Mouse (Mus musculus): ENCODE results near the gene Atp5c1. TPM values are rescaled to one million over a fixed set of nuclear protein-coding genes. Genes with fewer than 3 reads are reported as not detected.
A peak's percentile ranks its signal among the peaks of the same experiment; 100 is the strongest.

The Atp5c1 gene
- polyA plus RNA-seq, 1 experiment from 2014 or later, result 1,501 TPM

GRCm38 (mm10) chr2:10100471-10100870 is 20.2 kb upstream of the Atp5c1 start:
- Histone ChIP-seq H3K4me3 (ENCODE audit: low read length) (no peak overlapping the region), H3K27ac (ENCODE audit: low read length) (no peak overlapping the region), H3K9me3 (replicated peaks; ENCODE audit: control insufficient read depth, low read length) (no peaks in the 10 kb centered on the region), H3K36me3 (ENCODE audit: control insufficient read depth, insufficient read depth) (no peaks in the 10 kb centered on the region), H3K27me3 (ENCODE audit: control insufficient read depth, insufficient read depth, low read length) (no peaks in the 10 kb centered on the region), H3K4me2 (ENCODE audit: low read depth, low read length) (no peak overlapping the region), H3K4me1 (ENCODE audit: control insufficient read depth, insufficient read depth, low read length) (no peaks in the 10 kb centered on the region), H3K9ac (ENCODE audit: low read length) (no peak overlapping the region)
- ATAC-seq (replicated peaks; ENCODE audit: extremely low read depth, insufficient read depth, low FRiP score), result no peak
- WGBS, result 60% methylated on average over 2 of the region's 2 CpGs

DNA sequence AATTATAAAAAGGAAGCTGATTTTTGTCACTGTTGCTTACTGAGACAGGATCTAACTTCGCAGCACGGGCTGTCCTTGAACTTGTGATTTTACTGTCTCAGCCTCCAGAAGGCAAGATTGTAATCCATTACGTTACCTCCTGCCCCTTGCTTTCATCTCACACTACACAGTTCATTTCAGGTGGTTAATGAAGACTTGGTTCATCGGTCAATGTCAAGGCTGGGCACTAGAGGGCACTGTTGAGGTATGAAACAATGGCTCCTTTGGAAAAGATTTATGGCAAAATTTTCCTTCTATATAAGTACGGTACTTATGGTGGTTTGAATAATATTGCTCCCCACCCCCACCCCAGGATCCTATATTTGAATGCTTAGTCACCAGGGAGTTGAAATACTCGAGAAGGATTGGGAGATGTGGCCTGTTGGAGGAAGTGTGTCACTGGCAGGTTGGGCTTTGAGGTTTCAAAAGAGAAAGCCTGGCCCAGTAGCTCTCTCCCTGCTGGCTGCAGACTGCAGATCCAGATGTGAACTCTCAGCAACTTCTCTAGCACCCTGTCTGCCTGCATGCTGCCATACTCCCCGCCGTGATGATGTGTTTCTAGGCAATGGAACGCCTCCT is 18.4 kb upstream of the Atp5c1 start:
- Histone ChIP-seq H3K4me3 (ENCODE audit: low read length) (no peak overlapping the region), H3K4me1 (ENCODE audit: control insufficient read depth, insufficient read depth, low read length) (no peaks in the 10 kb centered on the region), H3K9me3 (replicated peaks; ENCODE audit: control insufficient read depth, low read length) (no peaks in the 10 kb centered on the region), H3K27ac (ENCODE audit: low read length) (no peak overlapping the region), H3K9ac (ENCODE audit: low read length) (no peak overlapping the region), H3K27me3 (ENCODE audit: control insufficient read depth, insufficient read depth, low read length) (no peaks in the 10 kb centered on the region), H3K4me2 (ENCODE audit: low read depth, low read length) (no peak overlapping the region), H3K36me3 (ENCODE audit: control insufficient read depth, insufficient read depth) (no peaks in the 10 kb centered on the region)
- ATAC-seq (replicated peaks; ENCODE audit: extremely low read depth, insufficient read depth, low FRiP score), result no peak
- 30% methylated on average over 9 of the region's 9 CpGs for WGBS

DNA sequence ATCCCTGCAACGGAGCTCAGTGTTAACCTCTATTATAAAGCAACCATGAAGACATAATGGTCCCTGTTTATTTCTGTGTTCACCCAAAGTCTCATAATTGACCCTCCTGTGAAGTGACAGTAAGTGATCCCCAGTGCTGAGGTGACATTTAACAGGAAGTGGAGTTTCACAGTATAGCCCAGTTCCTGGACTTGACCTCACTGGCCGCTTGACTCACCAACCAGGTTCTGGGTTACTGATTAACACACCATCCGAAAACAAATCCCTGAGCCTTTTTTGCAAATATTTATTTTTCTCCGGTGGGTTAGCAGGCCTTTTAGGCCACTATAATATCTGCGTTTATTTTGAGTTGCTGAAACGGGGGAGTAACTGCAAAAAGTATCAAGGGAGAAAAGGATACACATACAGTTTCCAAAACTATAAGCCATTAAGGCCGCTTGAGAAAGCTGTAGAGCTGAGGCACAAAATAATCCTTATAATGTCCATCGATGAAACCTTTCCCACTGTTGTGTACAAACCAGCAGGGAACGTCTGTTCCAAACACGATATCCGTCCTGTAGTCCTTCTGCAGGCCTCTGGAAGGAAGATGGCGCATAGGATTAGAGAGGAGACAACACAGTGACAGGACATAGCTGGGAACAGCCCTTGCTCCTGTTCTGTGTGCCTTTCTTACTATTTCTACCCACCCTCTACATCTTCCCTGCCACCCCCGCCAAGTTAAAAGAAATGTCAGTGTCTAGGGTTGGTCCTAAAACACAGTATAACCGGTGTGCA is 14.2 kb upstream of the Atp5c1 start:
- Histone ChIP-seq H3K4me2 (ENCODE audit: low read depth, low read length) (no peak overlapping the region), H3K9ac (ENCODE audit: low read length) (no peak overlapping the region), H3K27ac (ENCODE audit: low read length) (no peak overlapping the region), H3K4me3 (ENCODE audit: low read length) (no peak overlapping the region), H3K9me3 (replicated peaks; ENCODE audit: control insufficient read depth, low read length) (no peaks in the 10 kb centered on the region), H3K4me1 (ENCODE audit: control insufficient read depth, insufficient read depth, low read length) (no peaks in the 10 kb centered on the region), H3K27me3 (ENCODE audit: control insufficient read depth, insufficient read depth, low read length) (no peaks in the 10 kb centered on the region), H3K36me3 (ENCODE audit: control insufficient read depth, insufficient read depth) (peaks cover 31% of the 10 kb centered on the region)
- no peak for ATAC-seq (replicated peaks; ENCODE audit: extremely low read depth, insufficient read depth, low FRiP score)
- 83% methylated on average over 14 of the region's 14 CpGs for WGBS

DNA sequence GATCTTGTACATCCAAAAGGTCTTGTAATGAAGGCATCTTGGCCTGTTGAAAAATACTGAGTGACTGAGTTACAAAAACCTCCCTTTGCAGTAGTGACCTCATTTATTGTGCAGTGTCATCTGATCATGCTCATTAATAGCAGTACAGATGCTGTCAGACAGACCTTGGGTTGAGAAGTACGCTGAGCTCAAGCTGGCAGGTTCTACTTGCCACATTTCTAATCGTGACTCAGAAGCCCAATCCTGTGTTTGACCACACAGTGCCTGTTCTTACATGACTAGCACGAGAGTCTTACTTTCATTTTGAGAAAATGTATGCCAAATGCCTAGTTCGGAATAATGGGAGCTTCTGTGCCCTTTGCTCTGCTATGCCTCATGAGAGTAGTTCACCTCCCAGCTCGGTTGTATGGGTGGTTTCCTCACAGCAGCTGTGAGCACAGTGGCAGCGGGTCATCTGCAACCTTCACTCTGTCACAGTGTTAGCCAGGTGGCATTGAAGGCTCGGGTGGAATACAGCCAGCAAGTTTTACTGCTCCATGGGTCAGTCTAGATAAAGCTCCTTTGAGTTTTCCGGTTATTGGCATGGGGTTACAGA is 7.0 kb upstream of the Atp5c1 start:
- Histone ChIP-seq H3K9ac (ENCODE audit: low read length) (no peak overlapping the region), H3K27ac (ENCODE audit: low read length) (no peak overlapping the region), H3K9me3 (replicated peaks; ENCODE audit: control insufficient read depth, low read length) (no peaks in the 10 kb centered on the region), H3K4me1 (ENCODE audit: control insufficient read depth, insufficient read depth, low read length) (no peaks in the 10 kb centered on the region), H3K36me3 (ENCODE audit: control insufficient read depth, insufficient read depth) (peaks cover 34% of the 10 kb centered on the region), H3K4me3 (ENCODE audit: low read length) (no peak overlapping the region), H3K27me3 (ENCODE audit: control insufficient read depth, insufficient read depth, low read length) (no peaks in the 10 kb centered on the region), H3K4me2 (ENCODE audit: low read depth, low read length) (no peak overlapping the region)
- ATAC-seq (replicated peaks; ENCODE audit: extremely low read depth, insufficient read depth, low FRiP score), result no peak
- 86% methylated on average over 8 of the region's 8 CpGs for WGBS

DNA sequence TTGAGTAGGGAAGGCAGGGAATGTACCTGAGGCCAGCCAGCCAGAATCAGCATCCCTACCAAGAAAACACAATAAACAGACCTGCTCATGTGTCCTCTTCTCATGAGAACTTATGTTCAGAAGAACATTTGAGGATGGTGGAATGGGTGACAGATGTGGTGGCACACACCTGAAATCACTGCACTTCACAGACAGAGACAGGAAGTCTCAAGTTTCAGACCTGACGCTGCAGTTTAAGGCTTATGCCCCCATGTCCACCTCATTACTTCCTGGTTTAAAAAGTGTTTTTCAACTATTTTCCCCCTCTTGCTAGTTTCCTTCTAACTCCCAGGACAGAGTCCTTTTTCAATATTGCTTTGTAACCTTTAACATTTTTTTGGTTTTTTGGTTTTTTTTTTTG is 2.4 kb upstream of the Atp5c1 start:
- H3K4me1 ChIP-seq (ENCODE audit: control insufficient read depth, insufficient read depth, low read length), result peaks cover 23% of the 10 kb centered on the region
- H3K27me3 ChIP-seq (ENCODE audit: control insufficient read depth, insufficient read depth, low read length), result no peaks in the 10 kb centered on the region
- no peak overlapping the region for H3K4me3 ChIP-seq (ENCODE audit: low read length)
- H3K4me2 ChIP-seq (ENCODE audit: low read depth, low read length), result no peak overlapping the region
- no peak overlapping the region for H3K9ac ChIP-seq (ENCODE audit: low read length)
- WGBS, result 84% methylated on average over 1 of the region's 1 CpGs
- H3K27ac ChIP-seq (ENCODE audit: low read length), result no peak overlapping the region
- no peak for ATAC-seq (replicated peaks; ENCODE audit: extremely low read depth, insufficient read depth, low FRiP score)
- H3K9me3 ChIP-seq (replicated peaks; ENCODE audit: control insufficient read depth, low read length), result no peaks in the 10 kb centered on the region
- peaks cover 6% of the 10 kb centered on the region; the same call in 1 of the 2 replicates for H3K36me3 ChIP-seq (ENCODE audit: control insufficient read depth, insufficient read depth)

DNA sequence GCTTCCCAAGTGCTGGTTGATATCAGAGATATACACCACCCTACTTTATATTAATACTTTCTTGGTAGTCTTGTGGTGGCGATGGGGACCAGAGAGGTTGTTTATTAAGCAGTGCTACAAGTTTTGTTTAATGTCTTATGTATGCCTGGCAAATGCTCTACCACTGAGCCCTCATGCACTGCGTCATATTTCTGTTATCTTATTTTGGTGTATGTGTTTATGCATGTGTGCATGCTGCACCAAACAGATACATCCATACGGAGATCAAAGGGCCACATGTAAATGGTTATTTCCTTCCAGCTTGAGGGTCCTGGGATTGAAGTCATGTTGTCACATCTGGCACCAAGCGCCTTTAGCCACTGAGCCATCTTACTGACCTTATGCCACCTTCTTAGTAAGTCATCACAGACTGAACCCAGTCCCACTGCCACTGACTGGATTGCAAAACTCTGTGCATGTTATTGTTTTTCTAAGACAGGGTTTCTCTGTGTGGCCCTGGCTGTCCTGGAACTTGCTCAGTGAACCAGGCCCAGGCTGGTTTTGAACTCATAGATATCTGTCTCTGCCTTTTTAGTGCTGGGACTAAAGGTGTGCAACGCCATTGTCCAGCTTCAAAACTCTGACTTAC is 1.3 kb upstream of the Atp5c1 start:
- WGBS, result 84% methylated on average over 5 of the region's 5 CpGs
- H3K4me3 ChIP-seq (ENCODE audit: low read length), result peak overlapping the region; percentile 87
- peaks cover 6% of the 10 kb centered on the region; the same call in 1 of the 2 replicates for H3K36me3 ChIP-seq (ENCODE audit: control insufficient read depth, insufficient read depth)
- no peak for ATAC-seq (replicated peaks; ENCODE audit: extremely low read depth, insufficient read depth, low FRiP score)
- H3K9me3 ChIP-seq (replicated peaks; ENCODE audit: control insufficient read depth, low read length), result no peaks in the 10 kb centered on the region
- H3K27me3 ChIP-seq (ENCODE audit: control insufficient read depth, insufficient read depth, low read length), result no peaks in the 10 kb centered on the region
- peak overlapping the region; percentile 87 for H3K4me2 ChIP-seq (ENCODE audit: low read depth, low read length)
- peaks cover 30% of the 10 kb centered on the region for H3K4me1 ChIP-seq (ENCODE audit: control insufficient read depth, insufficient read depth, low read length)
- H3K27ac ChIP-seq (ENCODE audit: low read length), result no peak overlapping the region
- H3K9ac ChIP-seq (ENCODE audit: low read length), result peak overlapping the region; percentile 46; the same call in 1 of the 2 replicates

- Histone ChIP-seq H3K4me1 (ENCODE audit: control insufficient read depth, insufficient read depth, low read length) (peaks cover 42% of the 10 kb centered on the region), H3K36me3 (ENCODE audit: control insufficient read depth, insufficient read depth) (peaks cover 3% of the 10 kb centered on the region; the same call in 1 of the 2 replicates), H3K4me2 (ENCODE audit: low read depth, low read length) (peak overlapping the region; percentile 78), H3K27me3 (ENCODE audit: control insufficient read depth, insufficient read depth, low read length) (no peaks in the 10 kb centered on the region), H3K9me3 (replicated peaks; ENCODE audit: control insufficient read depth, low read length) (no peaks in the 10 kb centered on the region), H3K9ac (ENCODE audit: low read length) (peak overlapping the region; percentile 99), H3K27ac (ENCODE audit: low read length) (peak overlapping the region; percentile 96), H3K4me3 (ENCODE audit: low read length) (peak overlapping the region; percentile 87)
- under 1% methylated on average over 28 of the region's 28 CpGs for WGBS
- peak; percentile 53 for ATAC-seq (replicated peaks; ENCODE audit: extremely low read depth, insufficient read depth, low FRiP score)
Measured at GRCm38 (mm10) chr2:10079745-10080309, 483 bp downstream of the Atp5c1 start.

DNA sequence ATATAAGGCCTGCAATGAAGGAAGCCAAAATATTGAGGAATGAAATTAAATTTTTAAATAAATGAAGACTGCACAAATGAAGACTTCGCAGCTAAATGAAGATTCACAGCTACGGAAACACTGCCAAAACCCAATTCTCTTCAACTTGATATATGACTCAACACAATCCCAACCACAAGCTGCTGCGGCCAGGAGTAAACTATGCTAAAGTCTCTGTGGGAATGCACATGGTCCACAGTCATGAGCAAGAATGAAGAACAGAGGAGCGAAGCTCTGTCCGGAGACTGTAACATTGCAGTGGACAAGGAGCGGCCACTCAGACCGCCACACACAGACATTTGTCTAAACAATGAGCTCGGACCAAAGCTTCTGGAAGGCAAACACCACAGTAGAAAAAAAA is 3.6 kb downstream of the Atp5c1 start:
- ATAC-seq (replicated peaks; ENCODE audit: extremely low read depth, insufficient read depth, low FRiP score), result no peak
- H3K9me3 ChIP-seq (replicated peaks; ENCODE audit: control insufficient read depth, low read length), result no peaks in the 10 kb centered on the region
- no peak overlapping the region for H3K27ac ChIP-seq (ENCODE audit: low read length)
- H3K27me3 ChIP-seq (ENCODE audit: control insufficient read depth, insufficient read depth, low read length), result no peaks in the 10 kb centered on the region
- peaks cover 58% of the 10 kb centered on the region for H3K4me1 ChIP-seq (ENCODE audit: control insufficient read depth, insufficient read depth, low read length)
- peak overlapping the region; percentile 78 for H3K4me2 ChIP-seq (ENCODE audit: low read depth, low read length)
- 0 out of 2 replicates have a peak, but pooled peaks cover 2% of the 10 kb centered on the region for H3K36me3 ChIP-seq (ENCODE audit: control insufficient read depth, insufficient read depth)
- peak overlapping the region; percentile 40 for H3K4me3 ChIP-seq (ENCODE audit: low read length)
- peak overlapping the region; percentile 56 for H3K9ac ChIP-seq (ENCODE audit: low read length)
- 65% methylated on average over 8 of the region's 8 CpGs for WGBS

Data from heart, embryonic 16.5 days (tissue).